Mouse (Mus musculus): ENCODE results near the gene Ift88.

DNA sequence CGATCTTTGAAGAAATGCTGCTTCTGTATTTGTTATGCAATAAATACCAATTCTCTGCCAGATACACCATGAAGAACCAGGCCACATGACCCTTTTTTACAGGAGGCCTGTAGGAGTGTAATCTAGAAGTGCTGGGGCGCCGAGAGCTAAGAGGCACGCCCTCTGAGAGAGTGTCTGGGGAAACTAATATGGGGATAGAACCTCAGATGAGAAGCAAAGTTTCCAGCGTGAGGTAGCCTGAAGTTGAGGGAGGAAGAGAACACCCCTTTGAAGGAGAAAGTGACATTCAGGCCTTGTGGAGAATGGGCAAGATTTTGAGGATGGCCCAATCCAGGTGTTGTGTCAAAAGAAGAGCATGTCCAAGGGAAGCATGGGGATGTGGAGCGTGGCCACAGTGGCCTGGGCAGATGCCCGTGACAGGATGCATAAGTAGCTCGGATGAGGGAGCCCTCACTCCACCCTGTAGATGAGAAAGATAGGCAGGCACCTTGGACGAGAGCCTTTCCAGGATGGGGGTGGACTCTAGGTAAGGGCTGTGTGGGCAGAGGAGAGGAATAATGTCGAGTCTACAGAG, 102.3 kb downstream of the Ift88 start:
- TF ChIP-seq CTCF (IDR thresholded peaks at IDR 0.05; ENCODE audit: low read depth, low read length) (no peak), TAL1 (conservative IDR thresholded peaks at IDR 0.05; ENCODE audit: low read depth, low read length) (no peak), GATA1 (IDR thresholded peaks at IDR 0.05; ENCODE audit: borderline replicate concordance, low read length) (no peak), POLR2AphosphoS5 (IDR thresholded peaks at IDR 0.05; ENCODE audit: insufficient replicate concordance, low read depth, low read length) (no peak)

Measured in G1E (cell line).